Mouse (Mus musculus) liver, embryonic 11.5 days (tissue): ENCODE measurements at regions not wholly inside any gene's neighbourhood (a gene's known extent, or its start where the extent isn't known, plus 50 kb on each side); places are given as distances from the start of the nearest gene placed in this dataset.

Experiments
- ATAC-seq: fragments of 200-750 bp; cut with Nextera tagmentation; replicated peaks from 2 replicates; pipeline ENCODE4 v1.8.0; 2017; ENCODE audit warnings: moderate number of reproducible peaks, mild to moderate bottlenecking, moderate TSS enrichment, moderate library complexity; ENCODE audit not compliant: low FRiP score
- DNase-seq: peaks from one replicate; pipeline ENCODE4 v3.0.0-alpha.2; 2017; ENCODE audit warnings: low spot score
- H3K27ac ChIP-seq: fragments of 300-500 bp; sonication (generic); 2 replicates; pipeline ENCODE4 v1.5.1; 2014; ENCODE audit warnings: mild to moderate bottlenecking, low read depth, low read length, control low read depth
- H3K27me3 ChIP-seq: fragments of 300-500 bp; sonication (generic); replicated peaks from 2 replicates; pipeline ENCODE4 v1.6.1; 2014; ENCODE audit warnings: low read length, mixed read lengths; ENCODE audit not compliant: control insufficient read depth, insufficient read depth
- H3K36me3 ChIP-seq: fragments of 300-500 bp; sonication (generic); 2 replicates; pipeline ENCODE4 v1.6.1; 2014; ENCODE audit warnings: mild to moderate bottlenecking, low read length, moderate library complexity, mixed read lengths; ENCODE audit not compliant: control insufficient read depth, insufficient read depth
- H3K4me1 ChIP-seq: fragments of 300-500 bp; sonication (generic); replicated peaks from 2 replicates; pipeline ENCODE4 v1.6.1; 2014; ENCODE audit warnings: low read length, mixed read lengths; ENCODE audit not compliant: control insufficient read depth, insufficient read depth
- H3K4me2 ChIP-seq: fragments of 300-500 bp; sonication (generic); 2 replicates; pipeline ENCODE4 v1.6.1; 2014; ENCODE audit warnings: mild to moderate bottlenecking, control low read depth, moderate library complexity
- H3K4me3 ChIP-seq: fragments of 300-500 bp; sonication (generic); 2 replicates; pipeline ENCODE4 v1.5.1; 2014; ENCODE audit warnings: low read depth, low read length, control low read depth
- H3K9ac ChIP-seq: fragments of 300-500 bp; sonication (generic); 2 replicates; pipeline ENCODE4 v1.6.1; 2014; ENCODE audit warnings: low read depth, low read length, control low read depth
- H3K9me3 ChIP-seq: fragments of 300-500 bp; sonication (generic); 2 replicates; pipeline ENCODE4 v1.6.1; 2016; ENCODE audit warnings: low read length, inconsistent platforms, mixed read lengths; ENCODE audit not compliant: control insufficient read depth
- WGBS: fragments of 180-500 bp; shearing (Covaris S2); extraction: QIAGEN DNeasy Blood & Tissue Kit; methylation state at CpG from one replicate; pipeline ENCODE4 v1.1.7; 2014; 5-methylcytosine and 5-hydroxymethylcytosine counted together

GRCm38 (mm10) chr13:51324714-51325113 lies 83.7 kb upstream of the S1pr3 start:
- H3K9ac ChIP-seq = no peak overlapping the region
- H3K27me3 ChIP-seq = no peaks in the 10 kb centered on the region
- H3K4me2 ChIP-seq = no peak overlapping the region
- no peaks in the 10 kb centered on the region; the same call in 1 of the 2 replicates for H3K4me1 ChIP-seq
- H3K4me3 ChIP-seq = no peak overlapping the region
- no peaks in the 10 kb centered on the region for H3K36me3 ChIP-seq
- DNase-seq (no peak), ATAC-seq (no peak)
- H3K27ac ChIP-seq = no peak overlapping the region
- WGBS = 45% methylated on average over 5 of the region's 5 CpGs
- no peaks in the 10 kb centered on the region for H3K9me3 ChIP-seq

GRCm38 (mm10) chr13:51325298-51325697 lies 83.1 kb upstream of the S1pr3 start:
- no peak overlapping the region for H3K4me2 ChIP-seq
- ATAC-seq (no peak), DNase-seq (no peak)
- no peaks in the 10 kb centered on the region for H3K36me3 ChIP-seq
- 59% methylated on average over 5 of the region's 5 CpGs for WGBS
- no peak overlapping the region for H3K9ac ChIP-seq
- H3K4me1 ChIP-seq = no peaks in the 10 kb centered on the region; the same call in 1 of the 2 replicates
- H3K9me3 ChIP-seq = no peaks in the 10 kb centered on the region
- H3K4me3 ChIP-seq = no peak overlapping the region
- H3K27ac ChIP-seq = no peak overlapping the region
- H3K27me3 ChIP-seq = no peaks in the 10 kb centered on the region

GRCm38 (mm10) chr13:51326128-51326527 lies 82.3 kb upstream of the S1pr3 start:
- WGBS = 51% methylated on average over 5 of the region's 5 CpGs
- H3K27ac ChIP-seq = no peak overlapping the region
- DNase-seq (no peak), ATAC-seq (no peak)
- H3K4me2 ChIP-seq = no peak overlapping the region
- H3K36me3 ChIP-seq = no peaks in the 10 kb centered on the region
- H3K9ac ChIP-seq = no peak overlapping the region
- H3K4me1 ChIP-seq = no peaks in the 10 kb centered on the region; the same call in 1 of the 2 replicates
- H3K9me3 ChIP-seq = no peaks in the 10 kb centered on the region
- no peaks in the 10 kb centered on the region for H3K27me3 ChIP-seq
- no peak overlapping the region for H3K4me3 ChIP-seq

GRCm38 (mm10) chr13:51328131-51328970 lies 80.1 kb upstream of the S1pr3 start:
- no peaks in the 10 kb centered on the region; the same call in 1 of the 2 replicates for H3K4me1 ChIP-seq
- no peak overlapping the region for H3K27ac ChIP-seq
- DNase-seq (no peak), ATAC-seq (peak; percentile 36; the same call in 1 of the 2 replicates)
- H3K9ac ChIP-seq = no peak overlapping the region
- WGBS = 43% methylated on average over 15 of the region's 15 CpGs
- H3K4me2 ChIP-seq = no peak overlapping the region
- H3K9me3 ChIP-seq = no peaks in the 10 kb centered on the region
- no peaks in the 10 kb centered on the region for H3K36me3 ChIP-seq
- H3K4me3 ChIP-seq = no peak overlapping the region
- H3K27me3 ChIP-seq = no peaks in the 10 kb centered on the region

GRCm38 (mm10) chr13:51328971-51329346 lies 79.5 kb upstream of the S1pr3 start:
- no peak overlapping the region for H3K9ac ChIP-seq
- H3K4me1 ChIP-seq = no peaks in the 10 kb centered on the region; the same call in 1 of the 2 replicates
- H3K4me2 ChIP-seq = no peak overlapping the region
- DNase-seq = no peak
- no peaks in the 10 kb centered on the region for H3K36me3 ChIP-seq
- ATAC-seq = no peak
- no peaks in the 10 kb centered on the region for H3K27me3 ChIP-seq
- no peak overlapping the region for H3K27ac ChIP-seq
- no peaks in the 10 kb centered on the region for H3K9me3 ChIP-seq
- 70% methylated on average over 8 of the region's 8 CpGs for WGBS
- no peak overlapping the region for H3K4me3 ChIP-seq

GRCm38 (mm10) chr13:51329717-51330116 lies 78.7 kb upstream of the S1pr3 start:
- ATAC-seq (no peak), DNase-seq (no peak)
- H3K4me1 ChIP-seq = no peaks in the 10 kb centered on the region; the same call in 1 of the 2 replicates

GRCm38 (mm10) chr13:51332271-51332670 lies 76.2 kb upstream of the S1pr3 start:
- Histone ChIP-seq H3K27ac (no peak overlapping the region), H3K27me3 (no peaks in the 10 kb centered on the region), H3K9ac (no peak overlapping the region), H3K4me2 (no peak overlapping the region), H3K4me1 (no peaks in the 10 kb centered on the region; the same call in 1 of the 2 replicates), H3K9me3 (no peaks in the 10 kb centered on the region), H3K36me3 (no peaks in the 10 kb centered on the region), H3K4me3 (no peak overlapping the region)
- no peak for DNase-seq
- no peak for ATAC-seq
- 72% methylated on average over 7 of the region's 7 CpGs for whole genome bisulfite sequencing

More at GRCm38 (mm10) chr13:51329717-51330116, 78.7 kb upstream of the S1pr3 start:
- Histone ChIP-seq H3K4me2 (no peak overlapping the region), H3K36me3 (no peaks in the 10 kb centered on the region), H3K27me3 (no peaks in the 10 kb centered on the region), H3K4me3 (no peak overlapping the region), H3K9ac (no peak overlapping the region), H3K9me3 (no peaks in the 10 kb centered on the region), H3K27ac (no peak overlapping the region)

GRCm38 (mm10) chr13:51333481-51333880 lies 75.0 kb upstream of the S1pr3 start:
- WGBS = 79% methylated on average over 5 of the region's 5 CpGs
- no peaks in the 10 kb centered on the region for H3K9me3 ChIP-seq
- no peak overlapping the region for H3K4me2 ChIP-seq
- H3K9ac ChIP-seq = no peak overlapping the region
- H3K36me3 ChIP-seq = no peaks in the 10 kb centered on the region
- no peak overlapping the region for H3K27ac ChIP-seq
- ATAC-seq (no peak), DNase-seq (no peak)
- no peak overlapping the region for H3K4me3 ChIP-seq
- H3K4me1 ChIP-seq = no peaks in the 10 kb centered on the region; the same call in 1 of the 2 replicates
- H3K27me3 ChIP-seq = no peaks in the 10 kb centered on the region

GRCm38 (mm10) chr13:51336726-51337125 lies 71.7 kb upstream of the S1pr3 start:
- Histone ChIP-seq H3K36me3 (no peaks in the 10 kb centered on the region), H3K9ac (no peak overlapping the region), H3K4me1 (no peaks in the 10 kb centered on the region), H3K4me2 (no peak overlapping the region), H3K27ac (no peak overlapping the region), H3K27me3 (no peaks in the 10 kb centered on the region), H3K4me3 (no peak overlapping the region), H3K9me3 (no peaks in the 10 kb centered on the region)
- ATAC-seq (no peak), DNase-seq (no peak)
- 74% methylated on average over 5 of the region's 5 CpGs for WGBS
